Mouse (Mus musculus) megakaryocyte, embryonic 14.5 days (primary cell): ENCODE results near the gene Clec4f.

Source experiments
- FLI1 ChIP-seq: IDR thresholded peaks from 2 replicates; pipeline ENCODE4 v1.6.1; 2012; ENCODE audit warnings: low read length, inconsistent platforms, mixed read lengths
- GATA1 ChIP-seq: IDR thresholded peaks from 3 replicates; pipeline ENCODE4 v1.6.1; 2012; ENCODE audit warnings: mixed read lengths, low read length, inconsistent platforms, borderline replicate concordance

DNA sequence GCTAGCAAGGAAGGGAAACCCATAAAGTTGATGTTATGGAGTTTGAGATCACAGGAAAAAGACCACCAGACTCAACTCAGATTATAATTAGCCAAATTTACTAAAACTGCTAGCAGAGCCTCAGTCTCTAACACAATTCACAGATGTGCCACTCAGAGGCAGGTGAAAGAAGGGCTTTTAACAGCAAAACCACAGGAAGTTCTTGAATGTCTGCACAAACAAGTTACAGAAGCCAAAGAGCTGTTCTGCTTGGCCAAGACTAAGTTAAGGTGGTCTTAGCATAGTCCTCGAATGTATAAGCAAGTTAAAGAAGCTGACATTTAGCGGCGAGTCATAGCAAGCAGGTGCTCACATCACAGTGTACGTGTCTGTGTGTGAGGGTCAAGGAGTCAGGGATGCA, 4.8 kb upstream of the Clec4f start:
- no peak for TF ChIP-seq FLI1
- TF ChIP-seq GATA1 = no peak
